Mouse (Mus musculus) skeletal muscle tissue, postnatal 0 days (tissue): Measurements from ENCODE around the gene Gphn. TPM values are rescaled to one million over a fixed set of nuclear protein-coding genes. Genes with fewer than 3 reads are reported as not detected.

ENCODE experiments used
- polyA plus RNA-seq: library from polyadenylated mRNA; unstranded; fragments of >200 nt; fragmentation: Nextera tagmentation; extraction: Ambion mirVana; gene quantifications from 2 replicates; pipeline ENCODE4 v1.2.1, GENCODE M21; 2015

Gphn gene
- polyA plus RNA-seq, result 11.1 and 12.4 TPM in 2 replicates

GRCm38 (mm10) chr12:78225707-78226518 lies at the start of gene Gphn:
TSS of gene Gphn (plus strand) at chr12:78226379.

DNA sequence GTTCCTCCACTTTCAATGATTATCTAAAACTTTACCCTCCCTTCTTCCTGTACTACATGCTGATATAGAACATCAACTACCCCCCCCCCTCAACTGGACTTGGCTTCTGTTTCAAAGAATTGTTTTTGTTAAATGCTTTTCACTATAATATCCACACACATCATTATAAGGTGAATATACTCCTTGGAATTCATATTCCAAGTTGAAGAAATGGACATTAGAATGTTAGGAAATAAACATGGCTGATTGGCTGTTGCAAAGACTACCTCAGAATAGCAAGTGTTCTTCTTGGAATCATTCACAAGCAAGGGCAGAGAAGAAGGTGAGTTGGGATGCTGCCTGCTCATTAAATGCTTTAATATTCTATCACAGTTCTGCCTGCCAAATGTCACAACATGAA lies 32.2 kb upstream of the Gphn start, which contains the start of gene Gm6657:
Gm6657 (plus strand) TSS at position 301 of the 400 bp plus-strand sequence.

GRCm38 (mm10) chr12:78691325-78691724 lies 465.1 kb downstream of the Gphn start, which contains the start of gene Fam71d:
TSS of gene Fam71d (plus strand) at chr12:78691535.

Other genes with a start within 250 kb of the Gphn start
- not detected in 2 replicates for gene Gm6657, start 32.1 kb upstream of the Gphn start, polyA plus RNA-seq